Comparison of ENCODE assay signal across 12 mouse cellular contexts in the genomic region with DNA sequence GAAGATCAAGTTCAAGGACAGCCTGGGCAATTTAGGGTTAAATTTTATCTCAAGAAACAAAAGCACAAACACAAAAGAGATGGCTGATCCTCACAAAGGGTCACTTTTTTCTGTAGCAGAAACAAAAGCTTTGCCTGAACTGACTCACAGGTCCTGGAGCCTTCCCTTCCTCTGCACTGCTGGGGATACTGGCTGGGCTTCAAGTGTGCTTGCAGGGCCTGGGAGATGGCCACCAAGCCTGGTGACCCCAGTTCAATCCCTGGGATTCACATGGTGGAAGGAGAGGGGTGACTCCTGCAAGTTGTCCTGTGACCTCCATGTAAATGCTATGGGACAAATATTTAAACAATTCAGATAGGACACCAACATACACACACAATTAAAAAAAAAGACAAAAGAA. TPM values are rescaled to one million over a fixed set of nuclear protein-coding genes. Genes with fewer than 3 reads are reported as not detected.
A peak's percentile ranks its signal among the peaks of the same experiment; 100 is the strongest.
DNase-seq lines count a peak whose midpoint lies in the region; ATAC-seq and TF ChIP-seq lines count a peak whose summit lies in the region.
"Had no signal": no experiment of that assay in that cellular context is flagged by ENCODE, and none has a peak within 500 bp of the region (broad histone marks: within the 10 kb centered on the region; RNA-seq: fewer than 3 reads in every experiment).

No protein-coding gene starts in this region.

- no peak for TF ChIP-seq EP300 in heart, adult 2 months (IDR thresholded peaks at IDR 0.05; ENCODE audit: insufficient read depth, low read depth, low read length)

- TF ChIP-seq CTCF in heart, adult 2 months (IDR thresholded peaks at IDR 0.05) = no peak
- no peak for TF ChIP-seq CTCF in left cerebral cortex, adult 2 months (IDR thresholded peaks at IDR 0.05)
- no peak for TF ChIP-seq CTCF in cortical plate, adult 2 months (IDR thresholded peaks at IDR 0.05; ENCODE audit: extremely low read depth, insufficient read depth, low read length)

- no peaks in the 10 kb centered on the region for H3K27me3 ChIP-seq in heart, adult 2 months (ENCODE audit: control insufficient read depth, insufficient read depth, low read length)
- H3K27me3 ChIP-seq: intestine, embryonic 15.5 days had no signal

- H3K4me1 ChIP-seq in heart, adult 2 months (ENCODE audit: control insufficient read depth, insufficient read depth, low read length) = peaks cover 36% of the 10 kb centered on the region
- peaks cover 7% of the 10 kb centered on the region; the same call in 1 of the 2 replicates for H3K4me1 ChIP-seq in cortical plate, adult 2 months (ENCODE audit: control insufficient read depth, insufficient read depth, low read length)

- intact Hi-C loops in heart, adult 2 months (cut with DNase I) = no loop called here
- intact Hi-C loops in heart, postnatal 25 days (cut with DNase I) = loop anchor here (2.0 kb wide), 1 partner anchor 19 kb away; no protein-coding TSS in a partner anchor
- intact Hi-C loops in left cerebral cortex, adult 2 months (cut with DNase I) = no loop called here
- intact Hi-C loops in left cerebral cortex, postnatal 25 days (cut with DNase I) = no loop called here

- ATAC-seq in cerebellum, adult (ENCODE audit: insufficient number of reproducible peaks, low FRiP score, low TSS enrichment) = no peak
- ATAC-seq: intestine, embryonic 15.5 days had no signal

- H3K79me2 ChIP-seq in heart, adult 2 months (replicated peaks; ENCODE audit: control insufficient read depth, insufficient read depth, low read length) = peaks cover 1% of the 10 kb centered on the region

- DNase-seq in heart, adult 2 months = no peak
- no peak for DNase-seq in heart, postnatal 25 days (ENCODE audit: low spot score)
- no peak for DNase-seq in left cerebral cortex, adult 2 months (ENCODE audit: extremely low spot score in 1 of 2, low spot score in 2 of 2)
- DNase-seq in left cerebral cortex, postnatal 25 days (ENCODE audit: low spot score in 2 of 2) = no peak
- DNase-seq in 3T3-L1 (ENCODE audit: low read depth, low spot score) = peak; percentile 39
- no peak for DNase-seq in B cell, adult 2 months
- DNase-seq: cerebellum, postnatal 25 days; kidney, postnatal 4 days had no signal

- H3K36me3 ChIP-seq in heart, adult 2 months (ENCODE audit: control insufficient read depth, insufficient read depth, low read length) = peaks cover 35% of the 10 kb centered on the region
- H3K36me3 ChIP-seq: intestine, embryonic 15.5 days had no signal

- no peak overlapping the region for H3K9ac ChIP-seq in heart, adult 2 months (ENCODE audit: low read depth, low read length)
- H3K9ac ChIP-seq: intestine, embryonic 15.5 days; liver, embryonic 14.5 days had no signal

- H3K4me3 ChIP-seq in heart, adult 2 months = no peak overlapping the region
- no peak overlapping the region for H3K4me3 ChIP-seq in left cerebral cortex, adult 2 months
- H3K4me3 ChIP-seq in cortical plate, adult 2 months (ENCODE audit: insufficient read depth, low read length) = no peak overlapping the region
- H3K4me3 ChIP-seq: intestine, embryonic 15.5 days had no signal

- H3K27ac ChIP-seq in heart, adult 2 months = peak overlapping the region; percentile 23; the same call in 1 of the 2 replicates
- peak overlapping the region; percentile 25; the same call in 1 of the 2 replicates for H3K27ac ChIP-seq in left cerebral cortex, adult 2 months
- H3K27ac ChIP-seq in cortical plate, adult 2 months (ENCODE audit: insufficient read depth, low read length) = peak overlapping the region; percentile 2; the same call in 1 of the 2 replicates
- H3K27ac ChIP-seq: liver, embryonic 14.5 days had no signal

- no peak for TF ChIP-seq POLR2A in heart, adult 2 months (IDR thresholded peaks at IDR 0.05; ENCODE audit: insufficient read depth, low read depth, low read length)
- TF ChIP-seq POLR2A in cortical plate, adult 2 months (IDR thresholded peaks at IDR 0.05; ENCODE audit: extremely low read depth, insufficient read depth, low read length) = no peak

RNA-seq across cellular contexts. Expression of gene Gna12, which starts 40.7 kb away (rescaled TPM):
- 100 to 1,000 TPM; 118 to 136 TPM for total RNA-seq in heart, adult 2 months (2021)
- polyA plus RNA-seq in heart, adult 2 months (2012; rRNA removed) = 117 and 136 TPM in 2 replicates
- total RNA-seq in heart, postnatal 25 days (2021) = 10 to 100 TPM; 89.2 to 97.2 TPM
- 10 to 100 TPM; 62.2 to 67.6 TPM for total RNA-seq in left cerebral cortex, adult 2 months (2021)
- total RNA-seq in left cerebral cortex, postnatal 25 days (2021) = 10 to 100 TPM; 72.1 to 76.6 TPM
- 90.0 and 94.4 TPM in 2 replicates for polyA plus RNA-seq in cortical plate, adult 2 months (2012; rRNA removed)
